Comparison of ENCODE assay signal across 20 mouse cellular contexts in genomic region chr2:92604565-92604964, GRCm38 (mm10). TPM values are rescaled to one million over a fixed set of nuclear protein-coding genes. Genes with fewer than 3 reads are reported as not detected.
DNase-seq lines count a peak whose midpoint lies in the region; ATAC-seq and TF ChIP-seq lines count a peak whose summit lies in the region.
"Had no signal": no experiment of that assay in that cellular context is flagged by ENCODE, and none has a peak within 500 bp of the region (broad histone marks: within the 10 kb centered on the region; RNA-seq: fewer than 3 reads in every experiment).

No protein-coding gene starts in this region.

- H3K4me2 ChIP-seq in forebrain, embryonic 13.5 days: 0 out of 2 replicates have a peak overlapping the region, but pooled peaks have one; percentile 4
- H3K4me2 ChIP-seq in forebrain, embryonic 15.5 days (replicated peaks): no peak overlapping the region
- peak overlapping the region; percentile 92 for H3K4me2 ChIP-seq in midbrain, embryonic 14.5 days (ENCODE audit: low read length)
- H3K4me2 ChIP-seq: embryonic facial prominence, embryonic 12.5 days; heart, embryonic 11.5 days; heart, embryonic 15.5 days; intestine, embryonic 15.5 days had no signal

- no peak overlapping the region for H3K27ac ChIP-seq in forebrain, embryonic 13.5 days
- no peak overlapping the region for H3K27ac ChIP-seq in forebrain, embryonic 15.5 days (replicated peaks)
- H3K27ac ChIP-seq in layer of hippocampus, adult 2 months: peak overlapping the region; percentile 99
- H3K27ac ChIP-seq in midbrain, embryonic 14.5 days (replicated peaks; ENCODE audit: low read depth, low read length): no peak overlapping the region
- H3K27ac ChIP-seq: embryonic facial prominence, embryonic 12.5 days; heart, embryonic 15.5 days; intestine, embryonic 15.5 days had no signal

- H3K9me3 ChIP-seq in forebrain, embryonic 13.5 days (replicated peaks): no peaks in the 10 kb centered on the region
- H3K9me3 ChIP-seq in forebrain, embryonic 15.5 days: no peaks in the 10 kb centered on the region
- no peaks in the 10 kb centered on the region for H3K9me3 ChIP-seq in midbrain, embryonic 14.5 days (ENCODE audit: control insufficient read depth, low read length)
- H3K9me3 ChIP-seq: embryonic facial prominence, embryonic 12.5 days; heart, embryonic 15.5 days; intestine, embryonic 15.5 days had no signal

- H3K36me3 ChIP-seq in forebrain, embryonic 13.5 days (ENCODE audit: poor library complexity, severe bottlenecking): no peaks in the 10 kb centered on the region
- no peaks in the 10 kb centered on the region for H3K36me3 ChIP-seq in forebrain, embryonic 15.5 days
- no peaks in the 10 kb centered on the region for H3K36me3 ChIP-seq in midbrain, embryonic 14.5 days (ENCODE audit: control insufficient read depth, insufficient read depth, low read length)
- H3K36me3 ChIP-seq: embryonic facial prominence, embryonic 12.5 days; heart, embryonic 15.5 days; intestine, embryonic 15.5 days had no signal

- H3K4me3 ChIP-seq in forebrain, embryonic 13.5 days: no peak overlapping the region
- no peak overlapping the region for H3K4me3 ChIP-seq in forebrain, embryonic 15.5 days
- H3K4me3 ChIP-seq in layer of hippocampus, adult 2 months: peak overlapping the region; percentile 75
- H3K4me3 ChIP-seq in midbrain, embryonic 14.5 days (replicated peaks; ENCODE audit: low read depth, low read length): no peak overlapping the region
- H3K4me3 ChIP-seq: embryonic facial prominence, embryonic 12.5 days; heart, embryonic 15.5 days; intestine, embryonic 15.5 days had no signal

- peaks cover 3% of the 10 kb centered on the region; the same call in 1 of the 2 replicates for H3K27me3 ChIP-seq in forebrain, embryonic 13.5 days
- no peaks in the 10 kb centered on the region for H3K27me3 ChIP-seq in forebrain, embryonic 15.5 days
- H3K27me3 ChIP-seq in midbrain, embryonic 14.5 days (ENCODE audit: control insufficient read depth, insufficient read depth, low read length): no peaks in the 10 kb centered on the region

- no peak for TF ChIP-seq CTCF in layer of hippocampus, adult 2 months (conservative IDR thresholded peaks at IDR 0.05)

- no peak for ATAC-seq in forebrain, embryonic 13.5 days
- no peak for ATAC-seq in forebrain, embryonic 15.5 days (replicated peaks)
- ATAC-seq in midbrain, embryonic 14.5 days (ENCODE audit: low FRiP score, low TSS enrichment): no peak
- ATAC-seq in CD4-positive, CD25-positive, alpha-beta regulatory T cell, adult 4 months: no peak
- ATAC-seq: forebrain, postnatal 0 days; intestine, embryonic 15.5 days had no signal

- DNase-seq in layer of hippocampus, adult 2 months (ENCODE audit: low spot score in 2 of 2): no peak
- DNase-seq in layer of hippocampus, adult 18-20 months (ENCODE audit: low spot score in 2 of 2): no peak
- no peak for DNase-seq in midbrain, embryonic 14.5 days
- no peak for DNase-seq in gastrocnemius, postnatal 36 days
- DNase-seq: adrenal gland, postnatal 10 days; B cell, adult 2 months; cerebellum, adult 11 months; cerebellum, adult 8-10 months; cerebellum, postnatal 14 days; forebrain, postnatal 0 days; gastrocnemius, postnatal 14 days; heart, postnatal 14 days had no signal

- intact Hi-C loops in gastrocnemius, postnatal 36 days (cut with DNase I): no loop called here

- 84% methylated on average over 5 of the region's 5 CpGs for WGBS in forebrain, embryonic 13.5 days
- 83% methylated on average over 5 of the region's 5 CpGs for WGBS in forebrain, embryonic 15.5 days
- 85% methylated on average over 5 of the region's 5 CpGs for WGBS in midbrain, embryonic 14.5 days

- no peak overlapping the region for H3K9ac ChIP-seq in forebrain, embryonic 13.5 days
- H3K9ac ChIP-seq in forebrain, embryonic 15.5 days (replicated peaks): no peak overlapping the region
- no peak overlapping the region for H3K9ac ChIP-seq in midbrain, embryonic 14.5 days (replicated peaks; ENCODE audit: low read length)
- H3K9ac ChIP-seq: embryonic facial prominence, embryonic 12.5 days; forebrain, postnatal 0 days; heart, embryonic 15.5 days; intestine, embryonic 15.5 days had no signal

- H3K4me1 ChIP-seq in forebrain, embryonic 13.5 days: peaks cover 36% of the 10 kb centered on the region
- peaks cover 34% of the 10 kb centered on the region for H3K4me1 ChIP-seq in forebrain, embryonic 15.5 days
- H3K4me1 ChIP-seq in midbrain, embryonic 14.5 days (ENCODE audit: control insufficient read depth, insufficient read depth, low read length): peaks cover 41% of the 10 kb centered on the region

RNA-seq across cellular contexts. Expression of gene Chst1, which starts 5.1 kb away (rescaled TPM):
- polyA plus RNA-seq in forebrain, embryonic 13.5 days (2015; fragmentation: Nextera tagmentation; extraction: Ambion mirVana): 13.9 and 18.9 TPM in 2 replicates
- polyA plus RNA-seq in forebrain, embryonic 15.5 days (2015; fragmentation: Nextera tagmentation; extraction: Ambion mirVana): 25.4 and 27.1 TPM in 2 replicates
- 100 to 1,000 TPM; 295 to 314 TPM for total RNA-seq in layer of hippocampus, adult 2 months (2021)
- total RNA-seq in layer of hippocampus, adult 18-20 months (2021): 100 to 1,000 TPM; 307 to 312 TPM
- polyA plus RNA-seq in midbrain, embryonic 14.5 days (2014; fragmentation: Nextera tagmentation; extraction: Ambion mirVana): 25.2 and 26.1 TPM in 2 replicates
- polyA plus RNA-seq in CD4-positive, CD25-positive, alpha-beta regulatory T cell, adult 4 months (2017; shearing (Covaris generic)): under 1 TPM in 1 of 2 experiments, not detected in 1; 0.27 TPM
- 1 to 10 TPM; 1.2 to 1.4 TPM for total RNA-seq in gastrocnemius, postnatal 36 days (2021)
- total RNA-seq: granulocyte monocyte progenitor cell, adult 5-6 weeks had no signal

Comparison
In these comparisons a context has a peak if more than half of its experiments do, and no peak if none do; other contexts are left out.
1. RNA of gene Chst1, which starts 5.1 kb away (polyA plus RNA-seq): 25.2 to 26.1 TPM in midbrain, embryonic 14.5 days, 25.4 to 27.1 TPM in forebrain, embryonic 15.5 days and 13.9 to 18.9 TPM in forebrain, embryonic 13.5 days; 0.27 TPM in CD4-positive, CD25-positive, alpha-beta regulatory T cell, adult 4 months; every median in the first group is over 10 times any median in the second.